Mouse (Mus musculus): ENCODE results near the gene Rbm39. TPM values are rescaled to one million over a fixed set of nuclear protein-coding genes. Genes with fewer than 3 reads are reported as not detected.
"Not testable (repeated sequence)": the region's sequence is repeated elsewhere in the genome, so short reads cannot be mapped to it uniquely, and the experiment has no call there.

Rbm39 gene
- total RNA-seq, 2 experiments from 2014 or later: 548 to 550 TPM

DNA sequence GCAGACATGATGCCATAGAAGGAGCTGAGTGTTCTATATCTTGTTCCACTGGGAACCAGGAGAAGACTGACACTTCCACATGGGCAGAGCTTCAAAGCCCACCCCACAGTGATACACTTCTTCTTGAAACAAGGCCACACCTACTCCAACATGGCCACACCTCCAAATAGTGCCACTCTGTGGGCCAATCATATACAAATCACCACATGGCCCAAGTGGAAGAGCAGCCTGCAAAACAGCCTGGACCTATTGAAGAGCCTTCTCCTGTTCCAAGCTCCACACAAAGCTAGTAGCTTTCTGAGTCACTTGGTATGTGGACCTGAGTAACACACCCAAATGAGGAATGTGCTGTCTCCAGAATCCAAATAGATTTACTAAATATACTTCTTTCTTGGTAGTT, 60.5 kb downstream of the Rbm39 start:
- no peak for ATAC-seq (replicated peaks; ENCODE audit: low FRiP score, poor library complexity, severe bottlenecking)

DNA sequence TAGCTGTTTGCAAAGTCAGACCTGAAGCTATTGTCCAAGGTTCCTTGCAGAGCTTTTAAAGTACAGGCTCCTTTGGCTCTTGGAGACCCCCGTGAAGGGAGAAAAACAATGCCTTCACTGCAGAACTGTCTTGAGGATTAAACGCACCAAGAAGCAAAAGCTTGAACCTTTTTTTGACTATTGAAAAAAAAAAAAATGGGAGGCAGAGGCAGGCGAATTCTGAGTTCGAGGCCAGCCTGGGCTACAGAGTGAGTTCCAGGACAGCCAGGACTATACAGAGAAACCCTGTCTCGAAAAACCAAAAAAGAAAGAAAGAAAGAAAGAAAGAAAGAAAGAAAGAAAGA, 68.0 kb downstream of the Rbm39 start:
- not testable (repeated sequence) for ATAC-seq (replicated peaks; ENCODE audit: low FRiP score, poor library complexity, severe bottlenecking)

DNA sequence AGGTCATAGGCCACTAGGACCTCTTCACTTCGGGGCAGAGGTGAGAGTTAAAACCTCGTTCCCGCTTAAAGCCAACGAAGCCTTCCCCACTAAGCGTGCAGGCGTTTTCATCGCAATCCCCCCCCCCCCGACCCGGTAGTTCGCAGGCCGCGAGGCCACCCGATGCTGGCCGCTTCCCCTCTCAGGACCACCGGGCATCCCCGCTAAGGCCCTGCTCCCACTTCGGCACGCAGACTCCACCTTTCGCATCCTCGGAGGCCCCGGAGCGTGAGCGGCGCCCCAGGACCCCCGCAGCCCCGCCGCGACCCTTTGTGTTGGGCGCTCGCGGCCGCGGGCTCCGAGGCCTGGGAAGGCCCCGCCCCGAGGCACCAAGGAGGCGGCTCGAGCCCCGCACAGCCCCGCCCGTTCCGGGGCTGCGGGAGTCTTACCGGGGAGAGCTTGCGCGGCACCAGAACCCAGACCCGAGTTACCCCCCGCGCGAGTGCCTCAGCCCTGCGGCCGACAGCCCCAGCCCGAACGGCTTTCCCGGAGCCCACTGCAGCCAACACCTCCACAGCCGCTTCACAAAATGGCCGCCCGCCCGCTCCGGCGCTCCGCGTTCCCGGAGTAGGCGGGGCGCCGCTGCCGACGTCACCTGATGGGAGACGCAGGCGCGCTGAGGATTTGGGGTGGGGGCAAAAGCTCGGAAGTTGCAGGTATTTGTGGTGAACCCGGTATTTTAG, 68.5 kb downstream of the Rbm39 start, which contains the start of the genes Cpne1 and Rbm12:
Gene Cpne1 (minus strand): TSS at position 608 of the 722 bp plus-strand sequence.
Gene Rbm12 (minus strand): TSS at position 621 of the 722 bp plus-strand sequence.
- peak; percentile 95 for ATAC-seq (replicated peaks; ENCODE audit: low FRiP score, poor library complexity, severe bottlenecking)

DNA sequence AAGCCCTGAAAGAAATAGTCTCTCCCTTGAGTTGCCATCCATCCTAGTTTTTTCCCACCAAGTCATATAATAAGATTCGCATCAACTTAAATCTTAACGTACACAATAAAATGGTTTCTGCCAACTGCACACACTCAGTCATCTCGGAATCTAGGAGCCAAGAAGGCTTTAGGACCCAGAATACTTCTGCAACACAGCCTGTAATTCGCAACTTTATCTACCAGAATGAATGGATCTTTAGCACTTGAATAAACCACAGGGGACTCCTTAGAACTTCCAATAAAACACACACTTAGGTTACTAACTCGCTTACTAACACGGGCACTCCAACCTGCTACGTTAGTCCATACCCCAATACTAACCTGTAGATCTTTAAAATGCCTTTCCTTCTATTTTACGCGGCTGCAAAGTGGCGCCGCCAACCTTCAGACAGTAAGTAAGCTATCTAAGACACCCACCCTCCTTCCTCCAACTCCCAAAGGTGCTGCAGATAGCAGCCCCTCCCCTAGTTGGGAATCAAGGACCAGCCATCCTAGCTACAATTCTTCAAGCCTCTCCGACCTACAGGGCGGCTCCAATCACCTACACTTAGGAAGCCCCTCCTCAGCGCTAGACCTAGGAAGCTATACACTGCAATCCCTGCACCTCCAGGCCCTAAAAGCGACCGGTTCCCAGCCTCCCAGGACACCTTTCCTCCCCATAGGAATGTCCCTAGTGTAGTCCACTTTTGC, 69.2 kb downstream of the Rbm39 start:
- ATAC-seq (replicated peaks; ENCODE audit: low FRiP score, poor library complexity, severe bottlenecking): peak; percentile 59

Other genes starting within 250 kb of the Rbm39 start
- 6.7 and 7.9 TPM in 2 replicates for gene Uqcc1, start 249.9 kb downstream of the Rbm39 start, total RNA-seq (2015; ENCODE audit: low replicate concordance)
- gene Uqcc1, start 249.9 kb downstream of the Rbm39 start, total RNA-seq (2017; ENCODE audit: low replicate concordance): 4.3 and 8.2 TPM in 2 replicates
- not detected in 2 replicates for gene Gm15557, start 239.5 kb downstream of the Rbm39 start, total RNA-seq (2015; ENCODE audit: low replicate concordance)
- not detected in 2 replicates for gene Gm15557, start 239.5 kb downstream of the Rbm39 start, total RNA-seq (2017; ENCODE audit: low replicate concordance)
- not detected in 2 replicates for gene Gdf5, start 234.9 kb downstream of the Rbm39 start, total RNA-seq (2015; ENCODE audit: low replicate concordance)
- gene Gdf5, start 234.9 kb downstream of the Rbm39 start, total RNA-seq (2017; ENCODE audit: low replicate concordance): not detected in 2 replicates
- 2.7 and 4.0 TPM in 2 replicates for gene Cep250, start 223.8 kb downstream of the Rbm39 start, total RNA-seq (2015; ENCODE audit: low replicate concordance)
- 8.5 and 11.7 TPM in 2 replicates for gene Cep250, start 223.8 kb downstream of the Rbm39 start, total RNA-seq (2017; ENCODE audit: low replicate concordance)
- gene 6430550D23Rik, start 172.3 kb downstream of the Rbm39 start, total RNA-seq (2015; ENCODE audit: low replicate concordance): not detected in 2 replicates
- gene 6430550D23Rik, start 172.3 kb downstream of the Rbm39 start, total RNA-seq (2017; ENCODE audit: low replicate concordance): 1.4 TPM in 1 of 2 replicates, not detected in the other
- gene Ergic3, start 172.2 kb downstream of the Rbm39 start, total RNA-seq (2015; ENCODE audit: low replicate concordance): 52.0 and 98.0 TPM in 2 replicates
- 11.4 and 17.8 TPM in 2 replicates for gene Ergic3, start 172.2 kb downstream of the Rbm39 start, total RNA-seq (2017; ENCODE audit: low replicate concordance)
- not detected in 2 replicates for gene Fer1l4, start 127.3 kb downstream of the Rbm39 start, total RNA-seq (2015; ENCODE audit: low replicate concordance)
- not detected in 2 replicates for gene Fer1l4, start 127.3 kb downstream of the Rbm39 start, total RNA-seq (2017; ENCODE audit: low replicate concordance)
- gene Spag4, start 115.1 kb downstream of the Rbm39 start, total RNA-seq (2015; ENCODE audit: low replicate concordance): not detected in 2 replicates
- not detected in 2 replicates for gene Spag4, start 115.1 kb downstream of the Rbm39 start, total RNA-seq (2017; ENCODE audit: low replicate concordance)
- 13.2 and 13.6 TPM in 2 replicates for gene Cpne1, start 68.3 kb downstream of the Rbm39 start, total RNA-seq (2015; ENCODE audit: low replicate concordance)
- 6.4 and 16.7 TPM in 2 replicates for gene Cpne1, start 68.3 kb downstream of the Rbm39 start, total RNA-seq (2017; ENCODE audit: low replicate concordance)
- 21.1 and 22.7 TPM in 2 replicates for gene Rbm12, start 68.3 kb downstream of the Rbm39 start, total RNA-seq (2015; ENCODE audit: low replicate concordance)
- 8.8 and 9.5 TPM in 2 replicates for gene Rbm12, start 68.3 kb downstream of the Rbm39 start, total RNA-seq (2017; ENCODE audit: low replicate concordance)
- 0.42 and 15.8 TPM in 2 replicates for gene Gm28036, start 53.1 kb downstream of the Rbm39 start, total RNA-seq (2015; ENCODE audit: low replicate concordance)
- gene Gm28036, start 53.1 kb downstream of the Rbm39 start, total RNA-seq (2017; ENCODE audit: low replicate concordance): 5.3 and 14.0 TPM in 2 replicates
- gene Romo1, start 36.2 kb downstream of the Rbm39 start, total RNA-seq (2015; ENCODE audit: low replicate concordance): 25.4 and 29.3 TPM in 2 replicates
- gene Romo1, start 36.2 kb downstream of the Rbm39 start, total RNA-seq (2017; ENCODE audit: low replicate concordance): 12.7 TPM in 1 of 2 replicates, not detected in the other
- gene Nfs1, start 36.1 kb downstream of the Rbm39 start, total RNA-seq (2015; ENCODE audit: low replicate concordance): 6.3 and 17.8 TPM in 2 replicates
- gene Nfs1, start 36.1 kb downstream of the Rbm39 start, total RNA-seq (2017; ENCODE audit: low replicate concordance): 12.8 and 13.7 TPM in 2 replicates
- gene Phf20, start 16.2 kb upstream of the Rbm39 start, total RNA-seq (2015; ENCODE audit: low replicate concordance): 12.7 and 13.6 TPM in 2 replicates
- gene Phf20, start 16.2 kb upstream of the Rbm39 start, total RNA-seq (2017; ENCODE audit: low replicate concordance): 7.1 and 15.3 TPM in 2 replicates
- 0.38 and 1.0 TPM in 2 replicates for gene Cnbd2, start 132.1 kb upstream of the Rbm39 start, total RNA-seq (2015; ENCODE audit: low replicate concordance)
- gene Cnbd2, start 132.1 kb upstream of the Rbm39 start, total RNA-seq (2017; ENCODE audit: low replicate concordance): 1.4 TPM in 1 of 2 replicates, not detected in the other
- gene Scand1, start 132.5 kb upstream of the Rbm39 start, total RNA-seq (2015; ENCODE audit: low replicate concordance): 2.3 TPM in 1 of 2 replicates, not detected in the other
- 1.9 and 16.4 TPM in 2 replicates for gene Scand1, start 132.5 kb upstream of the Rbm39 start, total RNA-seq (2017; ENCODE audit: low replicate concordance)
- gene Epb41l1, start 240.7 kb upstream of the Rbm39 start, total RNA-seq (2015; ENCODE audit: low replicate concordance): under 0.01 and 2.5 TPM in 2 replicates
- 0.34 and 0.84 TPM in 2 replicates for gene Epb41l1, start 240.7 kb upstream of the Rbm39 start, total RNA-seq (2017; ENCODE audit: low replicate concordance)